Mouse (Mus musculus) myocyte (in vitro differentiated cells): Measurements from ENCODE around the gene 1700049E17Rik1.
"Not testable (repeated sequence)": the region's sequence is repeated elsewhere in the genome, so short reads cannot be mapped to it uniquely, and the experiment has no call there.

Source experiments
- E2F4 ChIP-seq: IDR thresholded peaks from one replicate; pipeline ENCODE4 v1.6.1; 2011; ENCODE audit warnings: mild to moderate bottlenecking, control low read depth, moderate library complexity; ENCODE audit not compliant: insufficient read depth
- MAX ChIP-seq: IDR thresholded peaks from one replicate; pipeline ENCODE4 v1.6.1; 2011; ENCODE audit warnings: low read depth, mild to moderate bottlenecking, control low read depth
- MYOG ChIP-seq, 3 experiments: IDR thresholded peaks; one replicate each; pipeline ENCODE4 v1.6.1; 2011; ENCODE audit warnings: control low read depth in 2 of 3, low read depth in 2 of 3, mild to moderate bottlenecking in 2 of 3; ENCODE audit not compliant: insufficient read length in 2 of 3, control insufficient read depth in 1 of 3, insufficient read depth in 1 of 3
- POLR2A ChIP-seq: IDR thresholded peaks from one replicate; pipeline ENCODE4 v1.6.1; 2011; ENCODE audit warnings: low read depth, mild to moderate bottlenecking, control low read depth, moderate library complexity; ENCODE audit not compliant: insufficient read length
- POLR2AphosphoS2 ChIP-seq: IDR thresholded peaks from one replicate; pipeline ENCODE4 v1.6.1; 2011; ENCODE audit warnings: low read depth, control low read depth; ENCODE audit not compliant: insufficient read length
- REST ChIP-seq: IDR thresholded peaks from one replicate; pipeline ENCODE4 v1.6.1; 2011; ENCODE audit warnings: mild to moderate bottlenecking, control low read depth, moderate library complexity; ENCODE audit not compliant: insufficient read depth, insufficient read length
- SRF ChIP-seq: IDR thresholded peaks from one replicate; pipeline ENCODE4 v1.6.1; 2011; ENCODE audit warnings: low read depth; ENCODE audit not compliant: control insufficient read depth, insufficient read length
- TCF12 ChIP-seq: IDR thresholded peaks from one replicate; pipeline ENCODE4 v1.6.1; 2011; ENCODE audit warnings: mild to moderate bottlenecking, control low read depth; ENCODE audit not compliant: poor library complexity, insufficient read depth, severe bottlenecking
- TCF3 ChIP-seq: IDR thresholded peaks from one replicate; pipeline ENCODE4 v1.6.1; 2011; ENCODE audit warnings: low read depth, control low read depth; ENCODE audit not compliant: insufficient read length
- USF1 ChIP-seq: IDR thresholded peaks from one replicate; pipeline ENCODE4 v1.6.1; 2011; ENCODE audit warnings: low read depth, mild to moderate bottlenecking, control low read depth, moderate library complexity

DNA sequence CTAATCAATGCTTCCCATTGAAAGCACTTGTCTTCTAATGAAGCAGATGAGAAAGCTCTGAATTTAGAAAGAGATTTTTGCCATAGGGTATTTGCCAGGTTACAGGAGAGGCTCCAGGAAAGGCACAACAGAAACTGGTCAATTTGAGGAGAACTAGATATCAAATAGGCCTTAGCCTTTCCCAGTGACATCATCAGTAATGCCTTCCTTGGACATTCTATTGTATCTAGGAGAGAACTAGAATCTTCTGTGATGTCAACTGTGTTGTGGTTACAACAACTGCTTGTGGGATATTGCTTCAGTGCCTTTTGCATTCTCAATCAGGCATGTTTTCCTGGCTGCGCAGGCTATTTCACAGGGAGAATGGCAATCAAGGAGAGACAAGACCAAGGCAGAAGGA lies at the start of gene 1700049E17Rik1:
- TF ChIP-seq E2F4; POLR2A; TCF3; USF1; MYOG (IDR thresholded peaks at IDR 0.05; ENCODE audit: control insufficient read depth in 1 of 3, insufficient read depth in 1 of 3, insufficient read length in 2 of 3, low read depth in 2 of 3); TCF12; MAX; POLR2AphosphoS2; REST; SRF: not testable (repeated sequence)
